Mouse (Mus musculus) midbrain, postnatal 0 days (tissue): Measurements from ENCODE around the gene Cemip2. TPM values are rescaled to one million over a fixed set of nuclear protein-coding genes. Genes with fewer than 3 reads are reported as not detected.
A peak's percentile ranks its signal among the peaks of the same experiment; 100 is the strongest.

ENCODE experiments used
- ATAC-seq: fragments of 200-750 bp; cut with Nextera tagmentation; 2 replicates; pipeline ENCODE4 v1.8.0; 2017; ENCODE audit warnings: moderate number of reproducible peaks, mild to moderate bottlenecking, moderate TSS enrichment, moderate library complexity; ENCODE audit not compliant: low FRiP score
- DNase-seq: peaks from one replicate; pipeline ENCODE4 v3.0.0-alpha.2; 2015; ENCODE audit warnings: low spot score
- H3K27ac ChIP-seq: fragments of 300-500 bp; sonication (generic); 2 replicates; pipeline ENCODE4 v1.5.1; 2014; ENCODE audit warnings: low read depth, mild to moderate bottlenecking, low read length, mixed read lengths
- H3K27me3 ChIP-seq: fragments of 300-500 bp; sonication (generic); 2 replicates; pipeline ENCODE4 v1.6.1; 2014; ENCODE audit warnings: low read length, control low read depth, mixed read lengths; ENCODE audit not compliant: insufficient read depth
- H3K36me3 ChIP-seq: fragments of 300-500 bp; sonication (generic); 2 replicates; pipeline ENCODE4 v1.6.1; 2014; ENCODE audit warnings: low read length, control low read depth, mixed read lengths; ENCODE audit not compliant: insufficient read depth
- H3K4me1 ChIP-seq: fragments of 300-500 bp; sonication (generic); 2 replicates; pipeline ENCODE4 v1.6.1; 2014; ENCODE audit warnings: mild to moderate bottlenecking, control low read depth, antibody characterized with exemption, low read length, mixed read lengths; ENCODE audit not compliant: insufficient read depth
- H3K4me2 ChIP-seq: fragments of 300-500 bp; sonication (generic); 2 replicates; pipeline ENCODE4 v1.6.1; 2014; ENCODE audit warnings: low read depth, mild to moderate bottlenecking, low read length, mixed read lengths; ENCODE audit not compliant: poor library complexity, severe bottlenecking
- H3K4me3 ChIP-seq: fragments of 300-500 bp; sonication (generic); 2 replicates; pipeline ENCODE4 v1.5.1; 2014; ENCODE audit warnings: low read depth, mild to moderate bottlenecking, low read length, moderate library complexity
- H3K9ac ChIP-seq: fragments of 300-500 bp; sonication (generic); replicated peaks from 2 replicates; pipeline ENCODE4 v1.6.1; 2014; ENCODE audit warnings: mild to moderate bottlenecking, low read length, moderate library complexity, mixed read lengths; ENCODE audit not compliant: poor library complexity, severe bottlenecking
- H3K9me3 ChIP-seq: fragments of 300-500 bp; sonication (generic); 2 replicates; pipeline ENCODE4 v1.6.1; 2016; ENCODE audit warnings: low read length, control low read depth
- CTCF ChIP-seq: IDR thresholded peaks from 2 replicates; pipeline ENCODE4 v1.5.1; 2016; ENCODE audit warnings: antibody characterized with exemption, mild to moderate bottlenecking
- WGBS: fragments of 180-500 bp; shearing (Covaris S2); extraction: QIAGEN DNeasy Blood & Tissue Kit; methylation state at CpG from one replicate; pipeline ENCODE4 v1.1.7; 2014; 5-methylcytosine and 5-hydroxymethylcytosine counted together
- polyA plus RNA-seq: library from polyadenylated mRNA; unstranded; fragments of >200 nt; fragmentation: Nextera tagmentation; extraction: Ambion mirVana; gene quantifications from 2 replicates; pipeline ENCODE4 v1.2.1, GENCODE M21; 2015
- total RNA-seq: library from RNA; depleted of rRNA; stranded (reverse); fragments of >200 nt; gene quantifications from 2 replicates; pipeline ENCODE4 v1.2.3, GENCODE M21; 2014; rRNA removed

Gene Cemip2
- total RNA-seq (26.3 and 35.4 TPM in 2 replicates), polyA plus RNA-seq (13.0 and 15.8 TPM in 2 replicates)

DNA sequence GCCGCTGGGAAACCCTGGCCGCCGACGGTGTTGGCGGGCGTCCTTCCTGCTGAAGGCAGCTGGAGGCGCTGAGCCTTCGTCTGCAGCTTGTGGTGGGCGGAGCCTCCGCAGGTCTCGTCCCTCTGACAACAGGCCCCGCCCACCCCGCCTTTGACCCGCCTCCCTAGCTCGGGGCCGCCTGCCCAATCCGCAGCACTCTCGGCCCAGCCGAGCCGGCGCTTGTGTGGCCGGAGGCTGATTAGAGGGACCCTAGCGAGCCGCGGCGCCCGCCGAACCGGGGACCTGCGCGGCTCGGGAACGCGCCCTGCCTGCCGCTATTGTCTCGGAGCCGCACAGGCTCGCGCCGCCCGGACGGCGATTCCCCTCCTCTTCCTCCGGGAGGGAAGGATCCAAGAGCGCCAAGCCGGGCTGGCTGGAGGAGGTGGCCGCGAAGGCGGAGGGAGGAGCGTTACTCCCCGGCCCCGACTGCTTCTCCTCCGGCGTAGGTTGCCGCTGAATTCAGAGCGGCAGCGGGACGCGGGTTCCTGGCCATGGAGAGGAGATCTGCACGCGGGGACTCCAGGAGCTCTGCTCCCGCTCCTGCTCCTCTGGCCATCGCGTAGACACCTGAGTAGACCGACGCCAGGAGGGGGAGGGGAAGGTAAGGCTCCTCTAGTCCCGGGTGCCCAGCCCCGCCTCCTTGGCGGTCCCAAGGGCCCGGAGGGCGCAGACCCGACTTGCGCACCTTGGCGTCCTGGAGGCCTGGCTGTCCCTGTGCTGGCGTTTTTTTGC, at the start of gene Cemip2:
Gene Cemip2, plus strand, starts transcription at position 196 of the 771 bp plus-strand sequence.
- ATAC-seq (peak; percentile 93), DNase-seq (peak; percentile 96)
- no peaks in the 10 kb centered on the region for H3K36me3 ChIP-seq
- peak; percentile 70 for TF ChIP-seq CTCF
- peak within 1 kb of the TSS; percentile 91 for H3K27ac ChIP-seq
- WGBS: under 1% methylated on average over 56 of the region's 75 CpGs
- H3K4me1 ChIP-seq: peaks cover 12% of the 10 kb centered on the region; the same call in 1 of the 2 replicates
- peak within 1 kb of the TSS; percentile 90 for H3K9ac ChIP-seq
- H3K4me3 ChIP-seq: peak within 1 kb of the TSS; percentile 95
- no peaks in the 10 kb centered on the region for H3K9me3 ChIP-seq
- H3K4me2 ChIP-seq: peak within 1 kb of the TSS; percentile 84
- H3K27me3 ChIP-seq: no peaks in the 10 kb centered on the region

DNA sequence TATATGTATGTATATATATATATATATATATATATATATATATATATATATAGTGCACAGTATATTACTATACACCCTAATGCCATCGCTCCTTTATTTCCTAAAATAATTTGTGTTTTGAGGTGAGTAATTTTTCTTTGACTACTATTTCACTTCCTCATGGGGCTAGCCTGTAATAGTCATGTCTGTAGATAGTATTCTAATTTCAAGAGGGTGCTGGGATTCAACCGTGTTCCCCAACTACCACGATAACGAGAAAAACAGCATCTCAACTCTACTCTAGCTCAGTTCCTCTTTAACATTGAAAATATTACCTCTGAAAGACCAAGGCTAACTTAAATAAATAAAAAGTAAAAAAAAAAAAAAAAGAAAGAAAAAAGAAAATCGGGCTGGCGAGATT, 49.8 kb upstream of the Cemip2 start:
- Histone ChIP-seq H3K9ac (no peak overlapping the region), H3K4me1 (no peaks in the 10 kb centered on the region), H3K4me3 (no peak overlapping the region), H3K27ac (no peak overlapping the region), H3K9me3 (no peaks in the 10 kb centered on the region), H3K4me2 (no peak overlapping the region), H3K36me3 (no peaks in the 10 kb centered on the region), H3K27me3 (no peaks in the 10 kb centered on the region)
- DNase-seq: no peak
- 97% methylated on average over 6 of the region's 6 CpGs for WGBS
- ATAC-seq: no peak
- TF ChIP-seq CTCF: no peak

DNA sequence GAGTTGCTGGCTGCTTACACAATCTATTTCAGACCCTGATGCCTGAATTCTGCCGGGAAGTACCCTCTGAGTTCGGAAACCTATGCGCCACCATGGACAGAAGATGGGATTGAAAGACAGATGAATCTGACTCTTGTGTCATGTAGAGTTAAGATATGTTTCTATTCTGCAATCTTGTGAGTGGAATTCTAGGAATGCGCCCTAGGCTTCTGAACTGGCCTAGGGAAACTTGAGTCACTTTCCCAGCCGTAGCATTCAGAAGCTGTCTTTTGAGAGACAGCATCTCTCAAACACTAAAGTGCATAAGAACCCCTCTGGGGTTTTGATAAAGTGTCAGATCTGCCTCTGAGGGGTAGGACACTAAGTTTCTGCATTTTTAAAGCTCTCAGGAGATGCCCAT, 46.3 kb upstream of the Cemip2 start:
- Histone ChIP-seq H3K27me3 (no peaks in the 10 kb centered on the region), H3K4me1 (no peaks in the 10 kb centered on the region), H3K36me3 (no peaks in the 10 kb centered on the region), H3K27ac (no peak overlapping the region), H3K4me3 (no peak overlapping the region), H3K9ac (no peak overlapping the region), H3K9me3 (no peaks in the 10 kb centered on the region), H3K4me2 (no peak overlapping the region)
- 89% methylated on average over 5 of the region's 5 CpGs for WGBS
- ATAC-seq: no peak
- TF ChIP-seq CTCF: no peak
- no peak for DNase-seq

DNA sequence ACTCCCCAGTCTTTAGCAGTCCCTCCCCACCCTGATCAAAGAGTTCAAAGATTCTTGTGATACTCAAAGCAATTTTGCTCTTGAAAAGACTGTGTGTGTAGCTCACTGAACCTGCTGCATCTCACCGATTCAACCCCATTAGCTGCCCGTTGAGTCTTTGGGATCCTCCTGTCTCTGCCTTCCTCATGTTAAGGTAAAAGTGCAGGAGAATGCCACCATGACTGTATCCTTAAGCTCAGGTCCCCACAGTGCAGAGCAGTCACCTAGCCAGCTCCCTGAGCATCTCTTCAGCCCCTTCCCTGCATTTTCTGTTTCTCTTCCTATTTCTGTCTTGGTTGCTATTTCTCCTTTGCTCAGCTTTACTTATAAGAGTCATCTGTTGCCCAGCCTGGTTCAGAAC, 45.0 kb upstream of the Cemip2 start:
- no peak for TF ChIP-seq CTCF
- ATAC-seq (no peak), DNase-seq (no peak)
- Histone ChIP-seq H3K4me3 (no peak overlapping the region), H3K27me3 (no peaks in the 10 kb centered on the region), H3K4me1 (no peaks in the 10 kb centered on the region), H3K4me2 (no peak overlapping the region), H3K9me3 (no peaks in the 10 kb centered on the region), H3K9ac (no peak overlapping the region), H3K27ac (no peak overlapping the region), H3K36me3 (no peaks in the 10 kb centered on the region)
- WGBS: 94% methylated on average over 2 of the region's 2 CpGs

DNA sequence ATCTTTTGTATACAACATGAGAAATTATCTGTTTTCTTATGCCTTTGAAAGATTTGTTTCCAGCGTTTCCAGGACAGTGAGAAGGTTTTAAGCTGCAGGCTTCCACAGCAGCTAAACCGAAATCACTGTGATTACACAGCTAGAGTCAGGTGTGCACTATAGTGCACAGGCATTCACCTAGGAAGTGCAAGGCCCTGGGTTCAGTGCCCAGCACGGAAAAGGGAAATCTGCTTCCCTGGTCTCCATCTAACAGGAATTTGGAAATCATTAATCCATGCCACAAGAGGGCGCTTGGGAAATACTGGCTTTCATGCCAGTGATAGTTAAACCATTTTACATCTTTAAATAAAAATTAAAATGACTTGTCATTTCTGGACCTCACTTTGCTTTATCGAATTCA, 44.0 kb upstream of the Cemip2 start:
- Histone ChIP-seq H3K27ac (no peak overlapping the region), H3K4me1 (no peaks in the 10 kb centered on the region), H3K27me3 (no peaks in the 10 kb centered on the region), H3K4me3 (no peak overlapping the region), H3K4me2 (no peak overlapping the region), H3K36me3 (no peaks in the 10 kb centered on the region), H3K9me3 (no peaks in the 10 kb centered on the region), H3K9ac (no peak overlapping the region)
- no peak for ATAC-seq
- peak; percentile 77 for DNase-seq
- TF ChIP-seq CTCF: peak; percentile 83
- WGBS: 35% methylated on average over 5 of the region's 5 CpGs

- ATAC-seq: no peak
- no peak overlapping the region for H3K4me2 ChIP-seq
- H3K9ac ChIP-seq: no peak overlapping the region
- no peak overlapping the region for H3K4me3 ChIP-seq
- H3K4me1 ChIP-seq: no peaks in the 10 kb centered on the region
- no peaks in the 10 kb centered on the region for H3K9me3 ChIP-seq
- WGBS: 74% methylated on average over 18 of the region's 18 CpGs
- no peaks in the 10 kb centered on the region for H3K27me3 ChIP-seq
- DNase-seq: no peak
- TF ChIP-seq CTCF: no peak
- H3K27ac ChIP-seq: no peak overlapping the region
- no peaks in the 10 kb centered on the region for H3K36me3 ChIP-seq
Measured at GRCm38 (mm10) chr19:21737446-21737845, 40.7 kb upstream of the Cemip2 start.
